ENCODE assay signal across 10 mouse cellular contexts in genomic region chr2:64904877-64905276, GRCm38 (mm10).
DNase-seq lines count a peak whose midpoint lies in the region; ATAC-seq and TF ChIP-seq lines count a peak whose summit lies in the region.
"Had no signal": no experiment of that assay in that cellular context is flagged by ENCODE, and none has a peak within 500 bp of the region (broad histone marks: within the 10 kb centered on the region; RNA-seq: fewer than 3 reads in every experiment).

No protein-coding gene starts in this region.

- H3K4me3 ChIP-seq in kidney, postnatal 0 days (replicated peaks; ENCODE audit: low read depth, low read length) = no peak overlapping the region
- no peak overlapping the region for H3K4me3 ChIP-seq in kidney, embryonic 16.5 days (ENCODE audit: low read length)
- no peak overlapping the region for H3K4me3 ChIP-seq in forebrain, embryonic 16.5 days (replicated peaks; ENCODE audit: low read length)

- H3K4me1 ChIP-seq in kidney, postnatal 0 days (replicated peaks; ENCODE audit: insufficient read depth, low read length) = no peaks in the 10 kb centered on the region
- no peaks in the 10 kb centered on the region for H3K4me1 ChIP-seq in kidney, embryonic 16.5 days (ENCODE audit: insufficient read depth, low read length)
- H3K4me1 ChIP-seq in forebrain, embryonic 16.5 days (replicated peaks; ENCODE audit: control insufficient read depth, insufficient read depth, low read length) = no peaks in the 10 kb centered on the region

- no peaks in the 10 kb centered on the region for H3K36me3 ChIP-seq in kidney, postnatal 0 days (ENCODE audit: insufficient read depth, low read length)
- no peaks in the 10 kb centered on the region for H3K36me3 ChIP-seq in kidney, embryonic 16.5 days (ENCODE audit: insufficient read depth, low read length)
- no peaks in the 10 kb centered on the region for H3K36me3 ChIP-seq in forebrain, embryonic 16.5 days (ENCODE audit: control insufficient read depth, insufficient read depth)

- H3K4me2 ChIP-seq in kidney, postnatal 0 days (ENCODE audit: low read length) = no peak overlapping the region
- no peak overlapping the region for H3K4me2 ChIP-seq in kidney, embryonic 16.5 days (replicated peaks; ENCODE audit: low read depth, low read length)
- no peak overlapping the region for H3K4me2 ChIP-seq in forebrain, embryonic 16.5 days (ENCODE audit: low read length)

- no peaks in the 10 kb centered on the region for H3K27me3 ChIP-seq in kidney, postnatal 0 days (ENCODE audit: insufficient read depth, low read length)
- H3K27me3 ChIP-seq in kidney, embryonic 16.5 days (ENCODE audit: insufficient read depth, low read length) = no peaks in the 10 kb centered on the region
- no peaks in the 10 kb centered on the region for H3K27me3 ChIP-seq in forebrain, embryonic 16.5 days (replicated peaks; ENCODE audit: control insufficient read depth, insufficient read depth, low read length)

- DNase-seq in kidney, postnatal 0 days (ENCODE audit: low spot score) = peak; percentile 24
- peak; percentile 35 for DNase-seq in right cerebral cortex, postnatal 14 days
- no peak for DNase-seq in right cerebral cortex, adult 2 months (ENCODE audit: low spot score in 2 of 2)
- DNase-seq in retina, postnatal 1 day = peak; percentile 42
- DNase-seq in urinary bladder, postnatal 14 days (ENCODE audit: low spot score) = no peak
- DNase-seq: adrenal gland, adult 2 months; lung, postnatal 36 days had no signal

- peak; percentile 68 for TF ChIP-seq CTCF in kidney, postnatal 0 days (IDR thresholded peaks at IDR 0.05; ENCODE audit: low read depth)

- no peak for ATAC-seq in kidney, postnatal 0 days (replicated peaks; ENCODE audit: low FRiP score, low read depth)
- ATAC-seq in kidney, embryonic 16.5 days (ENCODE audit: low FRiP score, low TSS enrichment) = no peak
- 0 out of 2 replicates have a peak, but pooled peaks have one; percentile 50 for ATAC-seq in forebrain, embryonic 16.5 days
- no peak for ATAC-seq in granulocyte monocyte progenitor cell, adult 5-6 weeks (replicated peaks; ENCODE audit: poor library complexity, severe bottlenecking)

- H3K9ac ChIP-seq in kidney, postnatal 0 days (ENCODE audit: low read depth, low read length) = no peak overlapping the region
- no peak overlapping the region for H3K9ac ChIP-seq in kidney, embryonic 16.5 days (replicated peaks; ENCODE audit: low read length)
- H3K9ac ChIP-seq in forebrain, embryonic 16.5 days (replicated peaks; ENCODE audit: low read depth, low read length) = no peak overlapping the region

- WGBS in kidney, postnatal 0 days = 80% methylated on average over 5 of the region's 5 CpGs
- 74% methylated on average over 5 of the region's 5 CpGs for WGBS in kidney, embryonic 16.5 days
- 71% methylated on average over 5 of the region's 5 CpGs for WGBS in forebrain, embryonic 16.5 days

- H3K27ac ChIP-seq in kidney, postnatal 0 days = no peak overlapping the region
- H3K27ac ChIP-seq in kidney, embryonic 16.5 days (ENCODE audit: low read length) = no peak overlapping the region
- no peak overlapping the region for H3K27ac ChIP-seq in forebrain, embryonic 16.5 days (ENCODE audit: low read length)

- H3K9me3 ChIP-seq in kidney, postnatal 0 days (replicated peaks; ENCODE audit: low read length) = no peaks in the 10 kb centered on the region
- no peaks in the 10 kb centered on the region for H3K9me3 ChIP-seq in kidney, embryonic 16.5 days (ENCODE audit: low read length)
- no peaks in the 10 kb centered on the region for H3K9me3 ChIP-seq in forebrain, embryonic 16.5 days (ENCODE audit: control insufficient read depth, low read length)

Comparison
In these comparisons a context has a peak if more than half of its experiments do, and no peak if none do; other contexts are left out.
1. DNase-seq: peak in kidney, postnatal 0 days (single experiment), right cerebral cortex, postnatal 14 days (single experiment) and retina, postnatal 1 day (single experiment); none in right cerebral cortex, adult 2 months (0 of 2) and urinary bladder, postnatal 14 days (single experiment).